8 mouse cellular contexts compared by ENCODE assay signal in the genomic region with DNA sequence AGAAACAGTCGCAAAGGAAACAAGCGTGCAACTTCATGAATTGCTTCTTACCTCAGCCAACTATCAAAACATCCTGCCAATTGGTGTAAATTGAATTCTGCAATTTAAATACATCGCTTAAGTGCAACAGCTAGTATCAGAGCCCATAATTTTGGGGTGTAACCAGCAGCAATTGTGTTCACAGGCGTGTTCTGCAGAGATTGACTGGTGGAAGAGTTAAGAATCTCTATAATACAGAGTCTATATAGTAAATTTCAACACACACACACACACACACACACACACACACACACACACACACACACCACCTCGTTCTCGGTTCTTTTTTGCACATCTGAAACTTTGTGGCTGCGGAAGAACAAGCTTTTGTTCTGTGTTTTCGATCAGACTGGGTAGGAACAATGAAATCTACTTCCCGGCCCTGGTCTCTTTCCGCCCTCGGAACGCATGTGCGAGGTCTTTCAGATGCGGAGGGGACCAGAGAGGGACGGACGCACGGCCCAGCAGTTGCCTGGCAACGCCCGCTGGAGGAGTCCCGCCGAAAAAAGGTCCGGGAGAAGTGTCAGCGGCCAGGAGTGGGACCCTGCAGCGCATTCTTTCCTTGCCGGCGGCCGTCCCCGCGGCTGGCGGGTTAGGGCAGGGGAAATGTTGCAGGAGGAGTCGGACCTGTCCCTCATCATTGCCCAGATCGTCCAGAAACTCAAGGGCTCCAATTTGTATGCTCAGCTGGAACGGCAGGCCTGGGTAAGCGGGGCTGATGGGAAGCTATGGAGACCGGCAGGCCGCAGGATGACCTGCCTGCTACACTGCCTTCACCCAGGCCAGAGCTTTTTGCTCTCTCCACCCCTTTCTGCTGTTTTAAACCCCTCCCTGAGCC. TPM values are rescaled to one million over a fixed set of nuclear protein-coding genes. Genes with fewer than 3 reads are reported as not detected.
DNase-seq lines count a peak whose midpoint lies in the region; ATAC-seq and TF ChIP-seq lines count a peak whose summit lies in the region.

A gene (plus strand): TSS at position 492 of the 877 bp plus-strand sequence.

- 6% methylated on average over 36 of the region's 36 CpGs for WGBS in lung, embryonic 14.5 days

- H3K9me3 ChIP-seq in G1E (replicated peaks) = no peaks in the 10 kb centered on the region
- H3K9me3 ChIP-seq in lung, embryonic 14.5 days (ENCODE audit: low read depth, low read length) = no peaks in the 10 kb centered on the region

- no peak for TF ChIP-seq CTCF in G1E (IDR thresholded peaks at IDR 0.05; ENCODE audit: low read depth, low read length)
- no peak; the same call in 1 of the 2 replicates for TF ChIP-seq CTCF in lung, embryonic 14.5 days (IDR thresholded peaks at IDR 0.05; ENCODE audit: low read depth)

- H3K4me1 ChIP-seq in G1E (ENCODE audit: insufficient read depth, low read depth, low read length) = peaks cover 2% of the 10 kb centered on the region; the same call in 1 of the 2 replicates
- H3K4me1 ChIP-seq in lung, embryonic 14.5 days (ENCODE audit: insufficient read depth) = no peaks in the 10 kb centered on the region

- H3K27me3 ChIP-seq in G1E (ENCODE audit: insufficient read depth, low read length) = peaks cover 14% of the 10 kb centered on the region
- H3K27me3 ChIP-seq in lung, embryonic 14.5 days (ENCODE audit: insufficient read depth, low read length) = no peaks in the 10 kb centered on the region

- peak within 1 kb of the TSS; percentile 74 for H3K9ac ChIP-seq in lung, embryonic 14.5 days

- DNase-seq in G1E (ENCODE audit: low spot score) = peak; percentile 28
- peak; percentile 83 for DNase-seq in cerebellum, adult 8-10 months
- peak; percentile 85 for DNase-seq in forelimb bud, embryonic 11.5 days (ENCODE audit: low read depth, low spot score)
- DNase-seq in heart, postnatal 4 days = peak; percentile 90
- peak; percentile 76 to 83 for DNase-seq in layer of hippocampus, adult 8-10 months (ENCODE audit: low spot score in 2 of 2)
- DNase-seq in lung, embryonic 14.5 days = peak; percentile 95
- DNase-seq in testis, postnatal 14 days (ENCODE audit: low spot score) = peak; percentile 90

- no peaks in the 10 kb centered on the region for H3K36me3 ChIP-seq in G1E (replicated peaks)
- H3K36me3 ChIP-seq in lung, embryonic 14.5 days (ENCODE audit: insufficient read depth) = no peaks in the 10 kb centered on the region

- H3K4me2 ChIP-seq in lung, embryonic 14.5 days = peak within 1 kb of the TSS; percentile 78

- peak; percentile 91 for ATAC-seq in G1E (ENCODE audit: extremely low read depth, insufficient number of reproducible peaks, low FRiP score, poor library complexity, severe bottlenecking)
- peak; percentile 100 for ATAC-seq in lung, embryonic 14.5 days (ENCODE audit: insufficient read depth)
- peak; percentile 53 for ATAC-seq in neutrophil, adult 5-6 weeks (ENCODE audit: extremely low read depth, insufficient number of reproducible peaks, low FRiP score, poor library complexity, severe bottlenecking)

- peak within 1 kb of the TSS; percentile 54; the same call in 1 of the 2 replicates for H3K27ac ChIP-seq in lung, embryonic 14.5 days (ENCODE audit: low read depth)

- H3K4me3 ChIP-seq in G1E (ENCODE audit: low read depth, low read length) = peak within 1 kb of the TSS; percentile 76
- H3K4me3 ChIP-seq in lung, embryonic 14.5 days (ENCODE audit: low read depth, low read length) = peak within 1 kb of the TSS; percentile 81

RNA-seq across cellular contexts. Expression of the gene that starts here (rescaled TPM):
- total RNA-seq in G1E (2014; fragmentation: Nextera tagmentation) = 26.4 and 44.9 TPM in 2 replicates
- 8.8 and 16.7 TPM in 2 replicates for total RNA-seq in G1E (2017)
- 6.8 and 7.3 TPM in 2 replicates for polyA plus RNA-seq in G1E (2012)
- total RNA-seq in heart, postnatal 4 days (2021) = 10 to 100 TPM; 22.9 to 26.1 TPM
- total RNA-seq in layer of hippocampus, adult 8-10 months (2022) = 10 to 100 TPM; 39.5 to 58.1 (median 53.1) TPM
- 46.1 and 50.3 TPM in 2 replicates for polyA plus RNA-seq in lung, embryonic 14.5 days (2014; fragmentation: Nextera tagmentation; extraction: Ambion mirVana)
- total RNA-seq in neutrophil, adult 5-6 weeks (2017) = 0.47 and 3.4 TPM in 2 replicates

Comparison
In these comparisons a context has a peak if more than half of its experiments do, and no peak if none do; other contexts are left out.
1. Peak in every context shown above with its lines: DNase-seq, ATAC-seq, H3K4me3 ChIP-seq and H3K27ac ChIP-seq.
2. DNase-seq: peak in every context shown above with its lines; median percentile 95 in lung, embryonic 14.5 days; 90 in heart, postnatal 4 days; 90 in testis, postnatal 14 days; 85 in forelimb bud, embryonic 11.5 days; 83 in cerebellum, adult 8-10 months; 80 in layer of hippocampus, adult 8-10 months; 28 in G1E.